Mouse (Mus musculus) MEL (cell line): ENCODE data around the gene Jarid2. TPM values are rescaled to one million over a fixed set of nuclear protein-coding genes. Genes with fewer than 3 reads are reported as not detected.

Source experiments
- DNase-seq: peaks from one replicate; pipeline ENCODE4 v3.0.0; 2011; ENCODE audit warnings: low read depth, low spot score
- H3K27ac ChIP-seq: 2 replicates; pipeline ENCODE4 v1.5.1; 2012; ENCODE audit warnings: low read depth, mild to moderate bottlenecking, control low read depth, low read length, moderate library complexity; ENCODE audit not compliant: control insufficient read depth
- H3K27me3 ChIP-seq, 2 experiments: fragments of 150-350 bp in 1 of 2; sonication (generic) in 1 of 2; 2 replicates each; pipeline ENCODE4 v1.6.1; 2012; ENCODE audit warnings: low read length in 2 of 2, mild to moderate bottlenecking in 2 of 2, improper control_type of control experiment in 1 of 2, moderate library complexity in 1 of 2; ENCODE audit not compliant: insufficient read depth in 2 of 2, control insufficient read depth in 1 of 2
- H3K36me3 ChIP-seq, 2 experiments: 2 replicates each; pipeline ENCODE4 v1.6.1; 2012 to 2014; ENCODE audit warnings: low read length in 2 of 2, improper control_type of control experiment in 1 of 2, inconsistent platforms in 1 of 2, mild to moderate bottlenecking in 1 of 2; ENCODE audit not compliant: insufficient read depth in 2 of 2, control insufficient read depth in 1 of 2
- H3K4me1 ChIP-seq, 2 experiments: fragments of 150-350 bp in 1 of 2; sonication (generic) in 1 of 2; 2 replicates each; pipeline ENCODE4 v1.6.1; 2012; ENCODE audit warnings: low read length in 2 of 2, improper control_type of control experiment in 1 of 2, mild to moderate bottlenecking in 1 of 2; ENCODE audit not compliant: insufficient read depth in 2 of 2, control insufficient read depth in 1 of 2
- H3K4me3 ChIP-seq, 2 experiments: fragments of 150-350 bp in 1 of 2; sonication (generic) in 1 of 2; 2 replicates each; pipeline ENCODE4 v1.5.1; 2012; ENCODE audit warnings: low read depth in 2 of 2, low read length in 2 of 2, mild to moderate bottlenecking in 2 of 2, moderate library complexity in 2 of 2, control low read depth in 1 of 2, improper control_type of control experiment in 1 of 2; ENCODE audit not compliant: control insufficient read depth in 1 of 2, insufficient read depth in 1 of 2
- H3K79me2 ChIP-seq: 2 replicates; pipeline ENCODE4 v1.6.1; 2012; ENCODE audit warnings: mild to moderate bottlenecking, low read length, moderate library complexity; ENCODE audit not compliant: control insufficient read depth, poor library complexity, insufficient read depth
- H3K9ac ChIP-seq: 2 replicates; pipeline ENCODE4 v1.6.1; 2012; ENCODE audit warnings: low read depth, mild to moderate bottlenecking, control low read depth, low read length, moderate library complexity; ENCODE audit not compliant: control insufficient read depth, poor library complexity, severe bottlenecking
- H3K9me3 ChIP-seq: fragments of 150-350 bp; sonication (generic); replicated peaks from 2 replicates; pipeline ENCODE4 v1.6.1; 2012; ENCODE audit warnings: mild to moderate bottlenecking, low read length, improper control_type of control experiment, moderate library complexity; ENCODE audit not compliant: insufficient read depth
- CHD1 ChIP-seq: IDR thresholded peaks from 2 replicates; pipeline ENCODE4 v1.6.1; 2012; ENCODE audit warnings: low read depth, mild to moderate bottlenecking, inconsistent platforms, low read length, improper control_type of control experiment
- CHD2 ChIP-seq: IDR thresholded peaks from 2 replicates; pipeline ENCODE4 v1.6.1; 2011; ENCODE audit warnings: low read length, improper control_type of control experiment
- CTCF ChIP-seq, 3 experiments: IDR thresholded peaks in 2 of 3; conservative IDR thresholded peaks in 1 of 3; 2 replicates each; pipeline ENCODE4 v1.5.1; 2011 to 2012; ENCODE audit warnings: low read length in 3 of 3, low read depth in 2 of 3, mild to moderate bottlenecking in 2 of 3, improper control_type of control experiment in 1 of 3, inconsistent platforms in 1 of 3, mixed read lengths in 1 of 3, moderate library complexity in 1 of 3; ENCODE audit not compliant: control insufficient read depth in 1 of 3, insufficient read depth in 1 of 3, poor library complexity in 1 of 3, severe bottlenecking in 1 of 3
- E2F4 ChIP-seq: IDR thresholded peaks from 2 replicates; pipeline ENCODE4 v1.6.1; 2011; ENCODE audit warnings: low read depth, low read length, improper control_type of control experiment, borderline replicate concordance
- ELF1 ChIP-seq: IDR thresholded peaks from 2 replicates; pipeline ENCODE4 v1.6.1; 2014; ENCODE audit warnings: low read depth, mild to moderate bottlenecking, inconsistent platforms, low read length, improper control_type of control experiment, moderate library complexity
- EP300 ChIP-seq, 2 experiments: IDR thresholded peaks; 2 replicates each; pipeline ENCODE4 v1.6.1; 2011; ENCODE audit warnings: improper control_type of control experiment in 2 of 2, low read length in 2 of 2, low read depth in 1 of 2, mild to moderate bottlenecking in 1 of 2
- GATA1 ChIP-seq: IDR thresholded peaks from 2 replicates; pipeline ENCODE4 v1.6.1; 2011; ENCODE audit warnings: low read depth, low read length, improper control_type of control experiment
- HCFC1 ChIP-seq: IDR thresholded peaks from 2 replicates; pipeline ENCODE4 v1.6.1; 2012; ENCODE audit warnings: low read depth, mild to moderate bottlenecking, inconsistent platforms, low read length, improper control_type of control experiment, moderate library complexity
- MYC ChIP-seq: IDR thresholded peaks from 2 replicates; pipeline ENCODE4 v1.6.1; 2011; ENCODE audit warnings: low read depth, mild to moderate bottlenecking, low read length, improper control_type of control experiment, moderate library complexity
- NRF1 ChIP-seq: IDR thresholded peaks from 2 replicates; pipeline ENCODE4 v1.6.1; 2014; ENCODE audit warnings: low read depth, mild to moderate bottlenecking, inconsistent platforms, low read length, improper control_type of control experiment, moderate library complexity; ENCODE audit not compliant: poor library complexity, insufficient read depth, severe bottlenecking
- POLR2AphosphoS2 ChIP-seq: IDR thresholded peaks from 2 replicates; pipeline ENCODE4 v1.6.1; 2011; ENCODE audit warnings: low read length, improper control_type of control experiment
- POLR2AphosphoS5 ChIP-seq: IDR thresholded peaks from 2 replicates; pipeline ENCODE4 v1.6.1; 2012; ENCODE audit warnings: low read depth, borderline replicate concordance, mild to moderate bottlenecking, inconsistent platforms, low read length, moderate library complexity, mixed read lengths
- TAL1 ChIP-seq: IDR thresholded peaks from 2 replicates; pipeline ENCODE4 v1.6.1; 2012; ENCODE audit warnings: mild to moderate bottlenecking, inconsistent platforms, low read length, moderate library complexity, mixed read lengths
- UBTF ChIP-seq: IDR thresholded peaks from 2 replicates; pipeline ENCODE4 v1.6.1; 2012; ENCODE audit warnings: low read depth, mild to moderate bottlenecking, inconsistent platforms, low read length, improper control_type of control experiment, moderate library complexity, borderline replicate concordance; ENCODE audit not compliant: insufficient read depth
- USF2 ChIP-seq, 2 experiments: IDR thresholded peaks; 2 replicates each; pipeline ENCODE4 v1.6.1; 2011 to 2012; ENCODE audit warnings: improper control_type of control experiment in 2 of 2, low read length in 2 of 2, borderline replicate concordance in 1 of 2, inconsistent platforms in 1 of 2, low read depth in 1 of 2, mild to moderate bottlenecking in 1 of 2; ENCODE audit not compliant: insufficient read depth in 1 of 2
- ZC3H11A ChIP-seq: IDR thresholded peaks from 2 replicates; pipeline ENCODE4 v1.6.1; 2012; ENCODE audit warnings: low read depth, mild to moderate bottlenecking, inconsistent platforms, low read length, improper control_type of control experiment
- ZNF384 ChIP-seq: IDR thresholded peaks from 2 replicates; pipeline ENCODE4 v1.6.1; 2012; ENCODE audit warnings: low read depth, mild to moderate bottlenecking, inconsistent platforms, low read length, improper control_type of control experiment
- polyA plus RNA-seq, 2 experiments: library from polyadenylated mRNA; stranded (reverse) in 1 of 2; unstranded in 1 of 2; fragments of >175 nt in 1 of 2; fragments of >200 nt in 1 of 2; gene quantifications; 2 replicates each; pipeline versions ENCODE4 v1.2.1 to v1.2.4; 2012; ENCODE audit warnings: low replicate concordance in 2 of 2, low read depth in 1 of 2; ENCODE audit not compliant: insufficient read length in 2 of 2, insufficient read depth in 1 of 2, missing spikeins in 1 of 2
- total RNA-seq: library from RNA; depleted of rRNA; stranded (reverse); fragments of 300-350 nt; gene quantifications from 2 replicates; pipeline ENCODE4 v1.2.3, GENCODE M21; 2012

Jarid2 gene
- total and polyA plus RNA-seq, 3 experiments: 5.4 to 76.5 (median 21.2) TPM

DNA sequence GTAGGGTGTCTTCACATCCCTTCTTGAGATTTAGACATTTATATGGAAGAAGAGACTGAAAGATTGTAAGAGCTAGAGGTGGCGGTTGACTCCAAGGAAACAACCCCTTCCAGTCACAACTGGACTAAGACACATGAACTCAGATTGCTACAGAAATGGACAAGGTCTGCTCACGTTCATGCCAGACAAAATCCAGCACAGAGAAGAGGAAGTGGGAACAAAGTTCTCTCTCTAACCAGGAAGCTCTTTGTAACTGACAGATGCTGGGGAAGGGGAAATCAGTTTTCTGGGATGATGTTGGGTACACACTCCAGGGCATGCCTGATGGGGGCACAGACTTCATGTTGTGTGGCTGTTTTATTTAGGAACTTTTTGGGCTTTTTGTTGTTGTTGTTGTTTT is 197.0 kb downstream of the Jarid2 start:
- TF ChIP-seq E2F4: no peak
- no peak for TF ChIP-seq CHD1
- TF ChIP-seq CHD2: no peak
- TF ChIP-seq ELF1: no peak
- no peak for TF ChIP-seq EP300 (IDR thresholded peaks at IDR 0.05; ENCODE audit: low read depth in 1 of 2, low read length in 2 of 2)
- no peak for TF ChIP-seq MYC
- no peak for TF ChIP-seq ZC3H11A
- TF ChIP-seq USF2 (IDR thresholded peaks at IDR 0.05; ENCODE audit: borderline replicate concordance in 1 of 2, insufficient read depth in 1 of 2, low read depth in 1 of 2, low read length in 2 of 2): no peak
- TF ChIP-seq POLR2AphosphoS5: no peak
- no peak for TF ChIP-seq CTCF (IDR thresholded peaks at IDR 0.05 in 2 of 3, conservative IDR thresholded peaks at IDR 0.05 in 1 of 3; ENCODE audit: control insufficient read depth in 1 of 3, insufficient read depth in 1 of 3, low read depth in 2 of 3, low read length in 3 of 3, poor library complexity in 1 of 3, severe bottlenecking in 1 of 3)
- TF ChIP-seq NRF1: no peak
- no peak for TF ChIP-seq POLR2AphosphoS2
- TF ChIP-seq TAL1: no peak
- no peak for TF ChIP-seq GATA1
- TF ChIP-seq HCFC1: no peak
- no peak for TF ChIP-seq ZNF384
- Histone ChIP-seq H3K4me1 (no peaks in the 10 kb centered on the region), H3K79me2 (no peaks in the 10 kb centered on the region), H3K27me3 (no peaks in the 10 kb centered on the region), H3K4me3 (no peak overlapping the region), H3K9ac (no peak overlapping the region), H3K27ac (no peak overlapping the region), H3K9me3 (no peaks in the 10 kb centered on the region), H3K36me3 (peaks cover 0 to 4% of the 10 kb centered on the region in 2 experiments; a peak in 1 of 4 replicates)
- DNase-seq: no peak

DNA sequence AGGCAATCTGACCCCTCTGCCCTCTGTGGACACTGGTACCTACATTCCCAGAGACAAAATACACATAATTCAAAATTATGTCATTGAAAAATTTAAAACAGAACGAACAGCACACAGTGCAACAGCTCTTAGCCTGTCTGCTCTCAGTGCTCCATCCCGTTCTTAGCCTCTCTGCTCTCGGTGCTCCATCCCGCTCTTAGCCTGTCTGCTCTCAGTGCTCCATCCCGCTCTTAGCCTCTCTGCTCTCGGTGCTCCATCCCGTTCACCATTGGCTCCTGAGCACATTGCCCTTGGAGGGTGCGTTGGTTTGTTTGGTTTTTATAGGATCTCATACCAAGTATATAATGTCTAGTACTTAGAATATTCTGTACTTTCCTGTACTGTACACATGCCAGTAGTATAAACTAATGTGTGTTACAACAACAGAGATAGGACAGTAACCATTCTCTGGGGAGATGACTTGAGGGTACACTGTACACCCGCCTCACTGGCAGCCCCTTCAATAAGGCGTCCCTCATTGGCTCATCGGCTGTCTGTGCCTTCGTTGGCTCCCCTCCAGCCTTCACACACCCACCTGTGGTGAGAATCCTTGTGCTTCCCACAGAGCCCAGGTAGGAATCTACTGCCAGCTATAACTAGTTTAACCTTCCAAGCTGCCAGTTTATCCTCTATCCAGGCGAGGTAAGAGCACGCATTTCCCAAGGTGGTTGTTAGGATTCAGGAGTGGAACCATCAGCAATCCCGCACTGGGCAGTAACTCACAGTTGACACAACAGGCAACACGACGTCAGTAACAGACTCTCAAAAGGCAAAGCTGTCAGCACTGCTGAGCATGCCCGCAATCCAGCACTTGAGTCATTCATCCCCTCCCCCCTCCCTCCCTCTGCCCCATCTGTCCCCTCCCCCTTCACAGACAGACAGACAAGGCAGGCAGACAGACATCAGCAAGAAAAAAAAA is 203.3 kb downstream of the Jarid2 start:
- Histone ChIP-seq H3K9ac (no peak overlapping the region), H3K36me3 (peaks cover 3 to 4% of the 10 kb centered on the region in 2 experiments), H3K79me2 (no peaks in the 10 kb centered on the region), H3K4me3 (no peak overlapping the region), H3K27me3 (no peaks in the 10 kb centered on the region), H3K4me1 (peaks cover 2 to 6% of the 10 kb centered on the region in 2 experiments; a peak in 3 of 4 replicates), H3K9me3 (no peaks in the 10 kb centered on the region), H3K27ac (no peak overlapping the region)
- TF ChIP-seq USF2 (IDR thresholded peaks at IDR 0.05; ENCODE audit: borderline replicate concordance in 1 of 2, insufficient read depth in 1 of 2, low read depth in 1 of 2, low read length in 2 of 2) (no peak), UBTF (no peak)
- no peak for DNase-seq
